Mouse (Mus musculus) heart, adult 2 months (tissue): ENCODE measurements around the gene Grik1.

Experiments used
- CTCF ChIP-seq: fragments of 200-600 bp; IDR thresholded peaks from 2 replicates; pipeline ENCODE4 v1.8.1; 2022; ENCODE audit warnings: antibody characterized with exemption, mild to moderate bottlenecking, moderate library complexity
- EP300 ChIP-seq: fragments of 200-500 bp; IDR thresholded peaks from 2 replicates; pipeline ENCODE4 v1.6.1; 2011; ENCODE audit warnings: low read depth, low read length, control low read depth; ENCODE audit not compliant: insufficient read depth
- POLR2A ChIP-seq: fragments of 200-500 bp; IDR thresholded peaks from 2 replicates; pipeline ENCODE4 v1.6.1; 2011; ENCODE audit warnings: mild to moderate bottlenecking, low read depth, low read length, control low read depth; ENCODE audit not compliant: insufficient read depth

DNA sequence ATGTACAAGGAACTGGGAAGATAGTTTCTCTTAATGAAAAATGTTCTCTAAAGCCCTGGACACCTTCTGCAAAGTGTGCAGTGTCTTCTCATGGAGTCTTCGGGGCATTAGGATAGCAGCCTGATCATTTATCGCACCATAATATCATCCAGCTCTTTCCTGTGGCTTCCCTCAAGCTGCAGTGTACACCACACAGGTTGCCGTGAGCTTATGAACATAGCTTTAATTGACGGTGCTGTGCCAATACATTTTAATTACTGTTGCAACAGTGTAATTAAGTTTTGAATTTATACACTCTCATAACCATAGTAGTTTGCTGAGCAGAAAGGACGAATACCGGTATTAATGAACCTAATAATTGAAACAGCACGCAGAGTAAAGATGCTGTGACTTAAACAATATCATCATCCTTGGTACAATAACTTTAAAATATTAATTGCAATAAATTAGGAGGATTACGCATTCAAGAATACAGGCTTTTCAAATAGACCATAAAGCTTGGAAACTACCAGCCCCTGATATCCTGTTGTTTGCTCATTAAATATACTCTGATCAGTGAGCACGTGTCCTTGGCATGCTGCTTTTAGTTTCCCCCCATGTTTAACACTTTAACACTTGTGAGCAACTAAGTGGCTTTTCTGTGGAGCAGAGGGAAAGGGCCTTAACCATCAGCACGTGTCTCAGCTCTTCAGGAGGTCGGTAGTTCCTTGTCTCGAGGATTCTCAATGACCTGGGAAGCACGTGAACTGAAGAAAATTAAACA is 347.8 kb downstream of the Grik1 start:
- TF ChIP-seq EP300 (no peak), POLR2A (no peak), CTCF (no peak)
